Mouse (Mus musculus) cortical plate, adult 2 months (tissue): ENCODE measurements at regions not wholly inside any gene's neighbourhood (a gene's known extent, or its start where the extent isn't known, plus 50 kb on each side); places are given as distances from the start of the nearest gene placed in this dataset.

Experiments used
- H3K27ac ChIP-seq: fragments of 200-500 bp; 2 replicates; pipeline ENCODE4 v1.5.1; 2012; ENCODE audit warnings: low read length, control low read depth, inconsistent platforms; ENCODE audit not compliant: insufficient read depth
- H3K4me1 ChIP-seq: fragments of 200-500 bp; 2 replicates; pipeline ENCODE4 v1.6.1; 2011; ENCODE audit warnings: low read length; ENCODE audit not compliant: control insufficient read depth, insufficient read depth
- H3K4me3 ChIP-seq: fragments of 200-500 bp; 2 replicates; pipeline ENCODE4 v1.5.1; 2011; ENCODE audit warnings: mild to moderate bottlenecking, low read length, control low read depth; ENCODE audit not compliant: insufficient read depth
- CTCF ChIP-seq: fragments of 200-500 bp; IDR thresholded peaks from 2 replicates; pipeline ENCODE4 v1.5.1; 2011; ENCODE audit warnings: mild to moderate bottlenecking, control low read depth, low read length; ENCODE audit not compliant: insufficient read depth; ENCODE audit errors: extremely low read depth
- POLR2A ChIP-seq: fragments of 200-500 bp; IDR thresholded peaks from 2 replicates; pipeline ENCODE4 v1.6.1; 2011; ENCODE audit warnings: mild to moderate bottlenecking, low read length, control low read depth; ENCODE audit not compliant: insufficient read depth; ENCODE audit errors: extremely low read depth

GRCm38 (mm10) chr17:75618514-75618913 is 66.8 kb upstream of the Fam98a start:
- TF ChIP-seq CTCF, result no peak
- Histone ChIP-seq H3K27ac (no peak overlapping the region), H3K4me3 (no peak overlapping the region), H3K4me1 (no peaks in the 10 kb centered on the region; the same call in 1 of the 2 replicates)

- TF ChIP-seq POLR2A, result no peak
- TF ChIP-seq CTCF, result peak; percentile 54
- Histone ChIP-seq H3K4me1 (no peaks in the 10 kb centered on the region; the same call in 1 of the 2 replicates), H3K27ac (no peak overlapping the region), H3K4me3 (no peak overlapping the region)
Measured at GRCm38 (mm10) chr17:75617280-75617679, 65.5 kb upstream of the Fam98a start.

- Histone ChIP-seq H3K27ac (no peak overlapping the region), H3K4me1 (no peaks in the 10 kb centered on the region; the same call in 1 of the 2 replicates), H3K4me3 (no peak overlapping the region)
- TF ChIP-seq CTCF, result peak; percentile 34; the same call in 1 of the 2 replicates
- TF ChIP-seq POLR2A, result no peak
Measured at GRCm38 (mm10) chr17:75615335-75615734, 63.6 kb upstream of the Fam98a start.

GRCm38 (mm10) chr17:75603417-75604086 is 51.8 kb upstream of the Fam98a start:
- H3K4me3 ChIP-seq, result no peak overlapping the region
- TF ChIP-seq POLR2A (no peak), CTCF (no peak)
- H3K27ac ChIP-seq, result no peak overlapping the region
- no peaks in the 10 kb centered on the region for H3K4me1 ChIP-seq
